Mouse (Mus musculus) forebrain, embryonic 14.5 days (tissue): ENCODE measurements around the gene Cpox. TPM values are rescaled to one million over a fixed set of nuclear protein-coding genes. Genes with fewer than 3 reads are reported as not detected.

Experiments
- ATAC-seq: fragments of 200-750 bp; cut with Nextera tagmentation; 2 replicates; pipeline ENCODE4 v1.8.0; 2017; ENCODE audit warnings: mild to moderate bottlenecking, moderate library complexity
- DNase-seq: peaks from one replicate; pipeline ENCODE4 v3.0.0-alpha.2; 2015; ENCODE audit warnings: low spot score
- H3K27ac ChIP-seq: fragments of 300-500 bp; sonication (generic); 2 replicates; pipeline ENCODE4 v1.5.1; 2014; ENCODE audit warnings: low read depth, mild to moderate bottlenecking, control low read depth, low read length, moderate library complexity
- H3K27me3 ChIP-seq: fragments of 300-500 bp; sonication (generic); replicated peaks from 2 replicates; pipeline ENCODE4 v1.6.1; 2014; ENCODE audit warnings: low read length, control low read depth, mixed read lengths; ENCODE audit not compliant: control insufficient read depth, insufficient read depth
- H3K36me3 ChIP-seq: fragments of 300-500 bp; sonication (generic); 2 replicates; pipeline ENCODE4 v1.6.1; 2014; ENCODE audit warnings: low read length, control low read depth; ENCODE audit not compliant: control insufficient read depth, insufficient read depth
- H3K4me1 ChIP-seq: fragments of 300-500 bp; sonication (generic); 2 replicates; pipeline ENCODE4 v1.6.1; 2014; ENCODE audit warnings: antibody characterized with exemption, low read length, control low read depth; ENCODE audit not compliant: control insufficient read depth, insufficient read depth
- H3K4me2 ChIP-seq: fragments of 300-500 bp; sonication (generic); 2 replicates; pipeline ENCODE4 v1.6.1; 2014; ENCODE audit warnings: mild to moderate bottlenecking, control low read depth, low read length
- H3K4me3 ChIP-seq: fragments of 300-500 bp; sonication (generic); 2 replicates; pipeline ENCODE4 v1.5.1; 2014; ENCODE audit warnings: low read depth, low read length, control low read depth
- H3K9ac ChIP-seq: fragments of 300-500 bp; sonication (generic); 2 replicates; pipeline ENCODE4 v1.6.1; 2014; ENCODE audit warnings: mild to moderate bottlenecking, low read length, control low read depth, moderate library complexity
- H3K9me3 ChIP-seq: fragments of 300-500 bp; sonication (generic); replicated peaks from 2 replicates; pipeline ENCODE4 v1.6.1; 2016; ENCODE audit warnings: low read length, control low read depth, mixed read lengths; ENCODE audit not compliant: control insufficient read depth
- WGBS: fragments of 180-500 bp; shearing (Covaris S2); extraction: QIAGEN DNeasy Blood & Tissue Kit; methylation state at CpG from one replicate; pipeline ENCODE4 v1.1.7; 2014; 5-methylcytosine and 5-hydroxymethylcytosine counted together
- polyA plus RNA-seq: library from polyadenylated mRNA; unstranded; fragments of >200 nt; fragmentation: Nextera tagmentation; extraction: Ambion mirVana; gene quantifications from 2 replicates; pipeline ENCODE4 v1.2.1, GENCODE M21; 2014

Gene Cpox
- polyA plus RNA-seq, 1 experiment from 2014 or later = 8.9 TPM

GRCm38 (mm10) chr16:58712221-58712620 lies 42.1 kb downstream of the Cpox start:
- Histone ChIP-seq H3K4me1 (no peaks in the 10 kb centered on the region), H3K9ac (no peak overlapping the region), H3K4me3 (no peak overlapping the region), H3K4me2 (no peak overlapping the region), H3K27ac (no peak overlapping the region), H3K27me3 (no peaks in the 10 kb centered on the region), H3K36me3 (no peaks in the 10 kb centered on the region), H3K9me3 (no peaks in the 10 kb centered on the region)
- 84% methylated on average over 8 of the region's 8 CpGs for WGBS
- DNase-seq (no peak), ATAC-seq (no peak)

DNA sequence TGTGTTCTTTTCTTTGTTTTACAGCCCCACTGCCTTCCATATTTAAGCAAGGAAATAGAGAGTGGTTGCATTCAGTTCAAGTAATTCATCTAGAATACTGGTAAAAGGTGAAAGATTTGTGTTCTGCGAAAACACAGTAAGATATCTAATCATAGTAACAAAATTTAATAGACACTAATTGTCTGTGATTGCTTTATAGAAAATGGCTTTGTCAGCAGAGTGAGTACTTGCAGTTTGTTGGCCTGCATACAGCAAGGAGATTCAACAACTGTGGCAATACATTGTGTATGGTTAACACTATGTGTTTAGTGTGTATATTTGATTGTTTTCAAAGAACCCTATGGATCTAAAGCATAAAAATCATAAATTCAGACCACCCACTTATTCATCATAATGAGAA lies 43.0 kb downstream of the Cpox start:
- DNase-seq (no peak), ATAC-seq (no peak)
- no peak overlapping the region for H3K27ac ChIP-seq
- no peak overlapping the region for H3K9ac ChIP-seq
- H3K4me1 ChIP-seq = no peaks in the 10 kb centered on the region
- WGBS = 93% methylated on average over 1 of the region's 1 CpGs
- no peaks in the 10 kb centered on the region for H3K9me3 ChIP-seq
- no peak overlapping the region for H3K4me3 ChIP-seq
- no peak overlapping the region for H3K4me2 ChIP-seq
- H3K36me3 ChIP-seq = no peaks in the 10 kb centered on the region
- H3K27me3 ChIP-seq = no peaks in the 10 kb centered on the region

DNA sequence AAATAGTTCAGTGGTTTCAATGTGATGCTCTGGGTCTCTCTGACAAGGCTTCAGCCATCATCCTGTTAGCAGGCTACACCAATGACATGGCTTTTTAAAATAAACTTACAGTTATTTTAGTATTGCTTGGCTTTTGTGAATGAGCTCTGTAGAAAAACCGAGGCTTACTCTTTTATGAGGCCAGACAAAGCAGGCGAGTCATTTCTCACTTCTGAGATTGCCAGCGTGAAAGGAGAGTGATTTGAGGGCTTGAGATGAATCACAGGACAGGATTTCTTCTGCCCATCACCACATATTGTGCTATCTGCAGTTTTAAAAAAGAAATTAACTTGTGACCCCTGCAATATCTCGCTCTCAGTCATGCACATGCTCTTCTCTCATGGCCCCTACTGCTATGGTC lies 44.9 kb downstream of the Cpox start:
- ATAC-seq = no peak

GRCm38 (mm10) chr16:58718666-58719120 lies 48.6 kb downstream of the Cpox start, which contains the start of gene Gpr15:
Gpr15 (minus strand) TSS chr16:58719070.
- H3K27ac ChIP-seq = no peak within 1 kb of the TSS
- H3K36me3 ChIP-seq = no peaks in the 10 kb centered on the region
- ATAC-seq (no peak), DNase-seq (no peak)
- H3K27me3 ChIP-seq = no peaks in the 10 kb centered on the region
- no peaks in the 10 kb centered on the region for H3K4me1 ChIP-seq
- WGBS = 92% methylated on average over 7 of the region's 7 CpGs
- H3K9ac ChIP-seq = no peak within 1 kb of the TSS
- no peak within 1 kb of the TSS for H3K4me2 ChIP-seq
- H3K9me3 ChIP-seq = no peaks in the 10 kb centered on the region
- H3K4me3 ChIP-seq = no peak within 1 kb of the TSS

More for the DNA sequence above, 44.9 kb downstream of the Cpox start:
- no peaks in the 10 kb centered on the region for H3K36me3 ChIP-seq
- no peak overlapping the region for H3K9ac ChIP-seq
- no peaks in the 10 kb centered on the region for H3K9me3 ChIP-seq
- no peak overlapping the region for H3K4me3 ChIP-seq
- H3K27ac ChIP-seq = no peak overlapping the region
- no peak overlapping the region for H3K4me2 ChIP-seq
- no peaks in the 10 kb centered on the region for H3K27me3 ChIP-seq
- WGBS = 74% methylated on average over 4 of the region's 4 CpGs
- no peak for DNase-seq
- no peaks in the 10 kb centered on the region for H3K4me1 ChIP-seq

DNA sequence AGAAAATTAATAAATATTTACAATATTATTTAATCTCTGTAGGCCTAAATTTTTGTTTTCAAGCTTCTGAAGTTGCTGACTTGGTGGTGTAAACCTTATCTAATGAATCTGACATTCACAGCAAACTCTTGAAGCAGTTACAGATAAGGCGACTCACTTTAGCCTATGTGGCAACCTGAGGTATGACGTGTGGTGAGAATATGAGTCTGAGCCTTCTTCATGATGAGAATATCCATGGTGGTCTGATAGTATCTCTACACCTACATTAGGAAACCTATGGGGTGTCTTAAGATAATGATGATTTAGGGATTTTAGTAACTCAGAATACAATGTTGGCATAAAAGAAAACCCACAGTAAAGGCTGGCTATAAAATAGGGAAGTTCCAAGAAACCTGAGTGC lies 52.2 kb downstream of the Cpox start:
- H3K9me3 ChIP-seq = no peaks in the 10 kb centered on the region
- DNase-seq = no peak
- H3K27ac ChIP-seq = no peak overlapping the region
- no peaks in the 10 kb centered on the region for H3K36me3 ChIP-seq
- H3K4me1 ChIP-seq = no peaks in the 10 kb centered on the region
- WGBS = 87% methylated on average over 2 of the region's 2 CpGs
- no peak for ATAC-seq
- no peak overlapping the region for H3K4me2 ChIP-seq
- H3K4me3 ChIP-seq = no peak overlapping the region
- H3K9ac ChIP-seq = no peak overlapping the region
- no peaks in the 10 kb centered on the region for H3K27me3 ChIP-seq

DNA sequence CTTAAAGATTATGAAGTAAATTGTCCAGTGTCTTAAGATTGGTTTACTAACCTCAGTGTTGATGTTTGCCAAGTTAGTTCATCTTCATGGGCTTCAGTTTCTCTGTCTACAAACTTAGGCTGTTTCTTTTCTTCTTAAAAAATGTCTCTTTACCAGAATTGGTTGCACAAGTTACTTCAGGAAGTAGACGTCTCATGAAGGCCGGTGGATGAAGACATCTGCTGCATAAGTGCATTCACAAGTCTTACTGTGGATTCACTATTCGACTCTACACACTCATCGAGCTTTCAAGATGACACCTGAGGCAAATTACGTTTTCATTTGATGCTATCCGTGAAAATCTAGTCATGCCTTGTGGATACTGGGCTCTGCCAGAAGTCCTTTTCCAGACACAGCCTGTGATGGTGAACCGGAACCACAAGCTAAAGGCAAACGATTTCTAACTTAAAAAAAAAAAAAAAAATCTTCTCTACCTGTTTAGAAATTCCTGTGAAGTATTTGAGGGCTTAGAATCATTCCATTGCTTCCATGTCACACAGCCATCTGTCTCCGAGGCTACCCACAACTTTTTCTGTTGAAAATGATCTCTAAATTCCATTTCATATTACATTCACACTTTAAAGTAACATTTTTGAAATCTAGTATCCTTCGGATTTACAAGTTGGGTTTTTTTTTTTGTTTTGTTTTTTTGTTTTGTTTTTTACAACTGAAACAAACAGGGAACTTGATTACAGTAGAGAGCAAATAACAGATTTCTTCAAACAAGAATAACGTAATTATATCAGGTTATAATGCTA lies 56.8 kb downstream of the Cpox start:
- no peak for DNase-seq
- ATAC-seq = no peak
- H3K27me3 ChIP-seq = no peaks in the 10 kb centered on the region
- H3K36me3 ChIP-seq = peaks cover 18% of the 10 kb centered on the region
- H3K9me3 ChIP-seq = no peaks in the 10 kb centered on the region
- H3K27ac ChIP-seq = no peak overlapping the region
- H3K4me2 ChIP-seq = peak overlapping the region; percentile 31; the same call in 1 of the 2 replicates
- 82% methylated on average over 11 of the region's 11 CpGs for WGBS
- peaks cover 4% of the 10 kb centered on the region for H3K4me1 ChIP-seq
- H3K4me3 ChIP-seq = 0 out of 2 replicates have a peak overlapping the region, but pooled peaks have one; percentile 73
- H3K9ac ChIP-seq = no peak overlapping the region

- Histone ChIP-seq H3K4me3 (peak within 1 kb of the TSS; percentile 73), H3K4me1 (peaks cover 4% of the 10 kb centered on the region), H3K4me2 (peak within 1 kb of the TSS; percentile 70), H3K9me3 (no peaks in the 10 kb centered on the region), H3K27ac (peak within 1 kb of the TSS; percentile 69), H3K36me3 (peaks cover 26% of the 10 kb centered on the region), H3K27me3 (no peaks in the 10 kb centered on the region), H3K9ac (peak within 1 kb of the TSS; percentile 78)
- DNase-seq (peak; percentile 98), ATAC-seq (peak; percentile 100)
- 1% methylated on average over 34 of the region's 35 CpGs for WGBS
Observed at GRCm38 (mm10) chr16:58727477-58728131, 57.5 kb downstream of the Cpox start, which contains the start of gene Cldnd1. Cldnd1 (plus strand) TSS chr16:58727910.

- DNase-seq (peak; percentile 42), ATAC-seq (peak; percentile 91)
- H3K4me1 ChIP-seq = peaks cover 4% of the 10 kb centered on the region
- H3K4me2 ChIP-seq = peak overlapping the region; percentile 70
- H3K27me3 ChIP-seq = no peaks in the 10 kb centered on the region
- WGBS = under 1% methylated on average over 21 of the region's 31 CpGs
- peak overlapping the region; percentile 73 for H3K4me3 ChIP-seq
- H3K27ac ChIP-seq = peak overlapping the region; percentile 69
- peaks cover 32% of the 10 kb centered on the region for H3K36me3 ChIP-seq
- H3K9me3 ChIP-seq = no peaks in the 10 kb centered on the region
- H3K9ac ChIP-seq = peak overlapping the region; percentile 78
Observed at GRCm38 (mm10) chr16:58728176-58728671, 58.1 kb downstream of the Cpox start.
